Mouse (Mus musculus) brain, embryonic 14.5 days (tissue): ENCODE data around the gene Hmmr.

Experiments used
- CTCF ChIP-seq: fragments of 200-500 bp; IDR thresholded peaks from 2 replicates; pipeline ENCODE4 v1.5.1; 2012; ENCODE audit warnings: inconsistent platforms, mild to moderate bottlenecking, moderate library complexity, borderline replicate concordance; ENCODE audit not compliant: insufficient read depth, insufficient read length; ENCODE audit errors: extremely low read depth
- POLR2A ChIP-seq: fragments of 200-500 bp; IDR thresholded peaks from 2 replicates; pipeline ENCODE4 v1.6.1; 2012; ENCODE audit warnings: mild to moderate bottlenecking, inconsistent platforms, borderline replicate concordance; ENCODE audit not compliant: poor library complexity, insufficient read depth, insufficient read length, severe bottlenecking; ENCODE audit errors: extremely low read depth

DNA sequence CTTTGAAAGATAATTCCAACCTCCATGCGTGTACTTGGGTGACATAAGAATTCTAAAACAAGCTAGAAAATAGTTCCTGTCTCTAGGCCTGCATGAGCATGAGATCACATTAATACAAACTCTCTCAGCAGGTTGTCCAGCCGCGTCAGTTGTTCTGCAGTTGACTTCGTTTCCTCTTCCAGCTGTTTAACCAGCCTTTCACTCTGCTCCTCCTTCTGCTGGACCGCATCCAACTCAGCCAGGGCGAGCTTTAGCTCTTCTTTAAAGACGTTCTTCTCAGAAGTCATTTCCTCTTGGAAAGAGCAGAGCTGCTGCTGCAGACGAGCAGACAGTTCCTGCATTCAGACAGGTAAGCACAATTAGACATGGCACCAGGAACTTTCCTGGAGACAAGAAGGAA lies 19.4 kb downstream of the Hmmr start:
- TF ChIP-seq CTCF (no peak), POLR2A (no peak)
